Mouse (Mus musculus): Measurements from ENCODE around the gene Casc4. TPM values are rescaled to one million over a fixed set of nuclear protein-coding genes. Genes with fewer than 3 reads are reported as not detected.

The Casc4 gene
- polyA plus RNA-seq, 1 experiment from 2014 or later, result 30.6 TPM

GRCm38 (mm10) chr2:121954971-121955656, 88.3 kb downstream of the Casc4 start:
- Histone ChIP-seq H3K9ac (ENCODE audit: low read depth, low read length) (peak overlapping the region; percentile 90), H3K4me3 (ENCODE audit: low read depth, low read length) (peak overlapping the region; percentile 97), H3K27me3 (ENCODE audit: control insufficient read depth, insufficient read depth, low read depth, low read length) (no peaks in the 10 kb centered on the region), H3K27ac (ENCODE audit: low read length) (peak overlapping the region; percentile 84), H3K4me1 (ENCODE audit: control insufficient read depth, insufficient read depth, low read length) (peaks cover 19% of the 10 kb centered on the region), H3K9me3 (replicated peaks; ENCODE audit: control insufficient read depth, low read length, poor library complexity, severe bottlenecking) (no peaks in the 10 kb centered on the region), H3K36me3 (ENCODE audit: control insufficient read depth, insufficient read depth, low read length) (no peaks in the 10 kb centered on the region), H3K4me2 (ENCODE audit: low read length) (peak overlapping the region; percentile 61)
- no peak for ATAC-seq
- WGBS, result 16% methylated on average over 10 of the region's 10 CpGs

- Histone ChIP-seq H3K36me3 (ENCODE audit: control insufficient read depth, insufficient read depth, low read length) (no peaks in the 10 kb centered on the region), H3K27ac (ENCODE audit: low read length) (peak within 1 kb of the TSS; percentile 84), H3K4me2 (ENCODE audit: low read length) (peak within 1 kb of the TSS; percentile 86), H3K4me1 (ENCODE audit: control insufficient read depth, insufficient read depth, low read length) (peaks cover 19% of the 10 kb centered on the region), H3K27me3 (ENCODE audit: control insufficient read depth, insufficient read depth, low read depth, low read length) (no peaks in the 10 kb centered on the region), H3K4me3 (ENCODE audit: low read depth, low read length) (peak within 1 kb of the TSS; percentile 97), H3K9ac (ENCODE audit: low read depth, low read length) (peak within 1 kb of the TSS; percentile 90), H3K9me3 (replicated peaks; ENCODE audit: control insufficient read depth, low read length, poor library complexity, severe bottlenecking) (no peaks in the 10 kb centered on the region)
- under 1% methylated on average over 48 of the region's 48 CpGs for WGBS
- peak; percentile 96 for ATAC-seq
These were observed 89.0 kb downstream of the Casc4 start, which contains the start of the genes Ctdspl2 and Mageb3 for GRCm38 (mm10) chr2:121955765-121956223. Gene Ctdspl2, plus strand, starts transcription at chr2:121956001. Gene Mageb3, minus strand, starts transcription at chr2:121956092.

GRCm38 (mm10) chr2:121956224-121957018, 89.7 kb downstream of the Casc4 start:
- under 1% methylated on average over 47 of the region's 47 CpGs for WGBS
- peak overlapping the region; percentile 90 for H3K9ac ChIP-seq (ENCODE audit: low read depth, low read length)
- H3K4me2 ChIP-seq (ENCODE audit: low read length), result peak overlapping the region; percentile 86
- H3K4me3 ChIP-seq (ENCODE audit: low read depth, low read length), result peak overlapping the region; percentile 97
- ATAC-seq, result peak; percentile 95
- H3K9me3 ChIP-seq (replicated peaks; ENCODE audit: control insufficient read depth, low read length, poor library complexity, severe bottlenecking), result no peaks in the 10 kb centered on the region
- no peaks in the 10 kb centered on the region for H3K27me3 ChIP-seq (ENCODE audit: control insufficient read depth, insufficient read depth, low read depth, low read length)
- peak overlapping the region; percentile 84 for H3K27ac ChIP-seq (ENCODE audit: low read length)
- no peaks in the 10 kb centered on the region for H3K36me3 ChIP-seq (ENCODE audit: control insufficient read depth, insufficient read depth, low read length)
- H3K4me1 ChIP-seq (ENCODE audit: control insufficient read depth, insufficient read depth, low read length), result peaks cover 19% of the 10 kb centered on the region

- H3K4me3 ChIP-seq (ENCODE audit: low read depth, low read length), result peak overlapping the region; percentile 97
- H3K27ac ChIP-seq (ENCODE audit: low read length), result no peak overlapping the region
- no peaks in the 10 kb centered on the region for H3K27me3 ChIP-seq (ENCODE audit: control insufficient read depth, insufficient read depth, low read depth, low read length)
- H3K4me1 ChIP-seq (ENCODE audit: control insufficient read depth, insufficient read depth, low read length), result peaks cover 19% of the 10 kb centered on the region
- H3K9me3 ChIP-seq (replicated peaks; ENCODE audit: control insufficient read depth, low read length, poor library complexity, severe bottlenecking), result no peaks in the 10 kb centered on the region
- H3K36me3 ChIP-seq (ENCODE audit: control insufficient read depth, insufficient read depth, low read length), result no peaks in the 10 kb centered on the region
- peak overlapping the region; percentile 86 for H3K4me2 ChIP-seq (ENCODE audit: low read length)
- WGBS, result 15% methylated on average over 8 of the region's 8 CpGs
- H3K9ac ChIP-seq (ENCODE audit: low read depth, low read length), result peak overlapping the region; percentile 90
- ATAC-seq, result no peak
These were observed 90.5 kb downstream of the Casc4 start for GRCm38 (mm10) chr2:121957216-121957792.

Other genes with a start within 250 kb of the Casc4 start
- gene Frmd5, start 59.9 kb upstream of the Casc4 start, polyA plus RNA-seq (2015; fragmentation: Nextera tagmentation; extraction: Ambion mirVana), result 27.9 and 33.4 TPM in 2 replicates
- 33.8 and 36.3 TPM in 2 replicates for gene Ctdspl2, start 89.0 kb downstream of the Casc4 start, polyA plus RNA-seq (2015; fragmentation: Nextera tagmentation; extraction: Ambion mirVana)
- gene Mageb3, start 89.1 kb downstream of the Casc4 start, polyA plus RNA-seq (2015; fragmentation: Nextera tagmentation; extraction: Ambion mirVana), result 0.68 and 0.77 TPM in 2 replicates
- 11.4 and 11.7 TPM in 2 replicates for gene Eif3j1, start 161.6 kb downstream of the Casc4 start, polyA plus RNA-seq (2015; fragmentation: Nextera tagmentation; extraction: Ambion mirVana)